Mouse (Mus musculus) bone marrow, adult 2 months (tissue): Measurements from ENCODE around the gene Pxmp4. TPM values are rescaled to one million over a fixed set of nuclear protein-coding genes. Genes with fewer than 3 reads are reported as not detected.
A peak's percentile ranks its signal among the peaks of the same experiment; 100 is the strongest.

ENCODE experiments used
- H3K27ac ChIP-seq: fragments of 200-500 bp; 2 replicates; pipeline ENCODE4 v1.5.1; 2012; ENCODE audit warnings: low read depth, mild to moderate bottlenecking, control low read depth, inconsistent platforms, low read length; ENCODE audit not compliant: control insufficient read depth, poor library complexity, insufficient read depth
- H3K4me1 ChIP-seq: fragments of 200-500 bp; 2 replicates; pipeline ENCODE4 v1.6.1; 2011; ENCODE audit warnings: low read length; ENCODE audit not compliant: control insufficient read depth, insufficient read depth
- H3K4me3 ChIP-seq: fragments of 200-500 bp; replicated peaks from 2 replicates; pipeline ENCODE3; 2011; ENCODE audit warnings: mild to moderate bottlenecking, low read depth, low read length, control low read depth; ENCODE audit not compliant: control insufficient read depth
- CTCF ChIP-seq: fragments of 200-500 bp; IDR thresholded peaks from 2 replicates; pipeline ENCODE4 v1.5.1; 2011; ENCODE audit warnings: low read length, control low read depth; ENCODE audit not compliant: control insufficient read depth, insufficient read depth
- POLR2A ChIP-seq: fragments of 200-500 bp; IDR thresholded peaks from 2 replicates; pipeline ENCODE4 v1.6.1; 2011; ENCODE audit warnings: low read depth, mild to moderate bottlenecking, control low read depth, low read length, borderline replicate concordance; ENCODE audit not compliant: control insufficient read depth
- WGBS: fragments of 180-500 bp; shearing (Covaris S2); methylation state at CpG from one replicate; pipeline ENCODE4 v1.1.7; 2018; 5-methylcytosine and 5-hydroxymethylcytosine counted together
- polyA plus RNA-seq: library from polyadenylated mRNA; stranded (reverse); fragments of >200 nt; gene quantifications from 2 replicates; pipeline ENCODE4 v1.2.4, GENCODE M21; 2011; ENCODE audit warnings: low replicate concordance; ENCODE audit not compliant: missing spikeins, insufficient read depth, insufficient read length

Pxmp4 gene
- polyA plus RNA-seq, 1 experiment, result 11.3 TPM

- H3K27ac ChIP-seq, result no peak overlapping the region
- no peak overlapping the region for H3K4me3 ChIP-seq
- TF ChIP-seq CTCF (peak; percentile 77), POLR2A (no peak)
- no peaks in the 10 kb centered on the region for H3K4me1 ChIP-seq
- WGBS, result 81% methylated on average over 5 of the region's 5 CpGs
These were observed 17.1 kb downstream of the Pxmp4 start for GRCm38 (mm10) chr2:154586405-154586804.

GRCm38 (mm10) chr2:154584931-154585601, 18.4 kb downstream of the Pxmp4 start:
- Histone ChIP-seq H3K4me1 (no peaks in the 10 kb centered on the region), H3K27ac (no peak overlapping the region), H3K4me3 (no peak overlapping the region)
- WGBS, result 76% methylated on average over 17 of the region's 17 CpGs
- TF ChIP-seq CTCF (no peak), POLR2A (no peak)

- H3K27ac ChIP-seq, result no peak overlapping the region
- H3K4me1 ChIP-seq, result no peaks in the 10 kb centered on the region
- WGBS, result 57% methylated on average over 15 of the region's 15 CpGs
- TF ChIP-seq POLR2A (no peak), CTCF (no peak)
- no peak overlapping the region for H3K4me3 ChIP-seq
These were observed 19.3 kb downstream of the Pxmp4 start for GRCm38 (mm10) chr2:154583906-154584872.

- no peak overlapping the region for H3K4me3 ChIP-seq
- H3K27ac ChIP-seq, result no peak overlapping the region
- TF ChIP-seq POLR2A (no peak), CTCF (0 out of 2 replicates have a peak, but pooled peaks have one; percentile 17)
- WGBS, result 91% methylated on average over 1 of the region's 1 CpGs
- no peaks in the 10 kb centered on the region for H3K4me1 ChIP-seq
These were observed 22.1 kb downstream of the Pxmp4 start for GRCm38 (mm10) chr2:154581421-154581820.

GRCm38 (mm10) chr2:154580586-154580985, 22.9 kb downstream of the Pxmp4 start:
- WGBS, result 90% methylated on average over 8 of the region's 8 CpGs

GRCm38 (mm10) chr2:154577744-154578067, 25.8 kb downstream of the Pxmp4 start:
- no peak for TF ChIP-seq POLR2A
- no peak for TF ChIP-seq CTCF
- H3K4me3 ChIP-seq, result no peak overlapping the region
- no peak overlapping the region for H3K27ac ChIP-seq
- WGBS, result 92% methylated on average over 6 of the region's 6 CpGs
- peaks cover 2% of the 10 kb centered on the region for H3K4me1 ChIP-seq

More at GRCm38 (mm10) chr2:154580586-154580985, 22.9 kb downstream of the Pxmp4 start:
- H3K27ac ChIP-seq, result no peak overlapping the region
- TF ChIP-seq POLR2A, result no peak
- no peak for TF ChIP-seq CTCF
- H3K4me3 ChIP-seq, result no peak overlapping the region
- H3K4me1 ChIP-seq, result no peaks in the 10 kb centered on the region

- H3K27ac ChIP-seq, result no peak overlapping the region
These were observed 26.4 kb downstream of the Pxmp4 start for GRCm38 (mm10) chr2:154576876-154577743.

More at GRCm38 (mm10) chr2:154576876-154577743, 26.4 kb downstream of the Pxmp4 start:
- Histone ChIP-seq H3K4me1 (peaks cover 2% of the 10 kb centered on the region), H3K4me3 (no peak overlapping the region)
- WGBS, result 80% methylated on average over 12 of the region's 12 CpGs
- TF ChIP-seq POLR2A, result no peak
- no peak for TF ChIP-seq CTCF
